Mouse (Mus musculus): ENCODE data around the gene Rasa1. TPM values are rescaled to one million over a fixed set of nuclear protein-coding genes. Genes with fewer than 3 reads are reported as not detected.

Gene Rasa1
- total RNA-seq (2023), result 10 to 100 TPM; 54.3 to 62.0 TPM

DNA sequence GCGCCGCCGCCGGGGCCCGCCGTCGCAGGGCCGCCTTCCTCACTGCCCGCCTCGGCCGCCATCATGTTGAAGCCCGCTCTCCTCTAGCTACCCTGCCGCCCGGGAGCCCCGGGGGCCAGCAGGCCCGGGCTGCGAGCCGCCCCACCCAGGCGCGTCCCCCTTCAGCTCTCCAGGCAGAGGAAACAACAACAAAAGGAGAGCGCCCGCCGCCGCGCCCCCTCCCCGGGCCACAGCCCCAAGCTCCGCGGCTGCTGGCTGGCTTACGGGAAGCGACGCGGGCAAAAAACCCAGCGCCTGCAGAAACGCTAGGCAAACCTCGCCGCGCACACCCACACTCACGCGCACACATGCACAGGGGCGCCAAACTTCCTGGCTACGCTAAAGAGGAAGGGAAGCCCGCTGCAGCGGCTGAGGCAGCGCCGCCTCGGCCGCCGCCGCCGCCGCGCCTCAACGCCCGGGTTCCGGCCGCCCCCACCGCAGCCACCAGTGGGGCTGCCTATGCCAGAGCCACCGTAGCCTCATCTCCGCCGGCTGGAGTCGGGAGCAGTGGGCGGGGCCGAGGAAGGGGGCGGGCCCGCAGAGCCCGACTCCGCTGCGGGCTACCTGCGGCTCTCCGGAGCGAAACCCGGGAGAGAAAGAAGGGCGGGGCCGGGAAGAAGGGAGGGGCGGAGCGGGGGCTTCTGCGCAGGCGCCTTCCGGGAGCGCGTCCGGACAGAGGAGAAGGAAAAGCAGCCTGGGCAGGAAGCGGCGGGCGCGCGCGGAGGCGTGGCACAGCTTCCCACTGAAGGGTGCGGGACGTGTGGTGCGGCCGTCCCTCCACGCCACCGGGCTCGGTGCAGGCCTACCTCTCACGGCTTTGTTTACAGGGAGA lies at the start of gene Rasa1:
Rasa1 (minus strand) TSS at position 288 of the 871 bp plus-strand sequence.

DNA sequence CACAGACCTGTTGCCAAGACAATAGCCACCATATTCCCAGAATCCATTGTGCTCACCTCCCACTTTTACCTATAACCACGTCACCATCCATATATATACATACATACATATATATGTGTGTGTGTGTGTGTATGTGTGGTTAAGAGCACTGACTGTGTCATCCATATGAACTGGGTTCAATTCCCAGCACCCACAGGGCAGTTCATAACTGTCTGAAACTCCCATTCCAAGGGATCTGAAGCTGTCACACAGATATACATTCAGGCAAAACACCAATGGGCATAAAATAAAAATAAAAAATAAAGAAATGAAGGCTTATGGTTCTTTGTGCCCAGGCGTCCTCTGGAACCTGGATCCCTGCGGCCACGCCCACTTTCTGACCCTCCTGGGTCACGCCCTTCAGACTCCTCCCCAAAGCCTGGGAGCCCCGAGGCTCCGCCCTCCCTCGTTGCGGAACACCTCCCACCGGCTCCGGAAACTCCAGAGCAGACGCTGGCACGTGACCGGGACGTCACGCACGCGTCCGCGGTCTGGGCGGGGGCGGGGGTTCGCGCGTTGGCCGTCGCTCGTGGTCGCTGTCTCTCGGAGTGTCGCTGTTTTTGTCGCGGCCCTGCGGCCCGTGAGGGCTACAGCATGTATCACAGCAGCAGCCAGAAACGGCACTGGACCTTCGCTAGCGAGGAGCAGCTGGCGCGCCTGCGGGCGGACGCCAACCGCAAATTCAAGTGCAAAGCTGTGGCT lies 99.9 kb downstream of the Rasa1 start, which contains the start of gene Ccnh:
Ccnh (plus strand) TSS at position 506 of the 741 bp plus-strand sequence.

Other genes with a start within 250 kb of the Rasa1 start
- 10 to 100 TPM; 14.5 to 21.0 TPM for gene Ccnh, start 99.7 kb downstream of the Rasa1 start, total RNA-seq (2023)

Measured in monocyte, adult 59 days (primary cell).